8 mouse cellular contexts compared by ENCODE assay signal in the genomic region with DNA sequence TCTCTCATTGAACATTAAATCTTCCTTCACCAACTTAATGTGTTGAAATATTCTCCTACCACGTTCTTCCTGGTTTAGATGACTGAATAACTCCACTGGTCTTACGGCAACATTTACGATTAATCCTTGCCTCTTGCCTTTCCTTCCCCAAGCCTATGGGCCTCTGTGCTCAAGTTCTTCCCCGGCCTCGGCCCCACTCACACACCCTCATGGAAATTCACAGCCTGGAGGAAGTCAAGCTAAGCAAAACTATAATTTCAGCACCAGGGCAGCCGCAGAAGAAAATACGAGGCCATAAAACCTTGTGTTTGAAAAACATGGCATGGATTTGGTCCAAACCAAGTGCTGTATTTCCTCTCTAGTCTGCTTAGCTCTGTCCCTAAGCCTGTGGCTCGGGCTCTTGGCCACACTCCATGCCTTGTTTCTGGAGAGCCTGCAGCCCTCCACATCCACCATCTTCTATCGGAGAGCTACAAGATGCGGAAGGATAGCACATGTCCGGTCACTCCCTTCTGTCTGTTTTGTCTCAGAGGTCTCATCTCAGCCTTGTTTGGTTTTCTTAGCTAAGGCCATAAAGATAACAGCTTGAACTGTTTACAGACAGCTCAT.
DNase-seq lines count a peak whose midpoint lies in the region; ATAC-seq and TF ChIP-seq lines count a peak whose summit lies in the region.
"Had no signal": no experiment of that assay in that cellular context is flagged by ENCODE, and none has a peak within 500 bp of the region (broad histone marks: within the 10 kb centered on the region; RNA-seq: fewer than 3 reads in every experiment).

No protein-coding gene starts in this region.

- no peak overlapping the region for H3K4me2 ChIP-seq in lung, postnatal 0 days (replicated peaks; ENCODE audit: low read depth, low read length)
- no peak overlapping the region for H3K4me2 ChIP-seq in midbrain, embryonic 16.5 days (ENCODE audit: low read length)

- DNase-seq in right cerebral cortex, postnatal 4 days: peak; percentile 8
- no peak for DNase-seq in right cerebral cortex, adult 18-20 months
- DNase-seq in kidney, postnatal 10 days: peak; percentile 73
- DNase-seq in lung, postnatal 0 days (ENCODE audit: low spot score): no peak
- DNase-seq in cerebellum, adult 11 months: no peak
- no peak for DNase-seq in spleen, adult 12 weeks (ENCODE audit: low spot score)
- DNase-seq: cerebellum, postnatal 25 days had no signal

- H3K27ac ChIP-seq in lung, postnatal 0 days (ENCODE audit: low read length): no peak overlapping the region
- no peak overlapping the region for H3K27ac ChIP-seq in midbrain, embryonic 16.5 days (ENCODE audit: low read length)

- no peaks in the 10 kb centered on the region for H3K9me3 ChIP-seq in lung, postnatal 0 days (ENCODE audit: low read length)
- H3K9me3 ChIP-seq in midbrain, embryonic 16.5 days (replicated peaks; ENCODE audit: control insufficient read depth, low read length, poor library complexity, severe bottlenecking): no peaks in the 10 kb centered on the region

- WGBS in lung, postnatal 0 days: 64% methylated on average over 11 of the region's 11 CpGs
- WGBS in midbrain, embryonic 16.5 days: 92% methylated on average over 11 of the region's 11 CpGs

- TF ChIP-seq EP300 in lung, postnatal 0 days (IDR thresholded peaks at IDR 0.05): no peak

- peaks cover 29% of the 10 kb centered on the region for H3K36me3 ChIP-seq in lung, postnatal 0 days (ENCODE audit: insufficient read depth, low read length)
- H3K36me3 ChIP-seq in midbrain, embryonic 16.5 days (ENCODE audit: control insufficient read depth, insufficient read depth, low read length): no peaks in the 10 kb centered on the region

- ATAC-seq in lung, postnatal 0 days: 0 out of 2 replicates have a peak, but pooled peaks have one; percentile 4
- no peak for ATAC-seq in midbrain, embryonic 16.5 days

- H3K27me3 ChIP-seq in lung, postnatal 0 days (replicated peaks; ENCODE audit: insufficient read depth, low read length): no peaks in the 10 kb centered on the region
- no peaks in the 10 kb centered on the region for H3K27me3 ChIP-seq in midbrain, embryonic 16.5 days (ENCODE audit: control insufficient read depth, insufficient read depth, low read depth, low read length)

- H3K9ac ChIP-seq in lung, postnatal 0 days (replicated peaks; ENCODE audit: low read depth): no peak overlapping the region
- H3K9ac ChIP-seq in midbrain, embryonic 16.5 days (ENCODE audit: low read depth, low read length): no peak overlapping the region

- TF ChIP-seq CTCF in lung, postnatal 0 days (IDR thresholded peaks at IDR 0.05): no peak

- H3K4me1 ChIP-seq in lung, postnatal 0 days (ENCODE audit: insufficient read depth, low read depth, low read length): no peaks in the 10 kb centered on the region
- no peaks in the 10 kb centered on the region for H3K4me1 ChIP-seq in midbrain, embryonic 16.5 days (ENCODE audit: control insufficient read depth, insufficient read depth, low read length)

- H3K4me3 ChIP-seq in lung, postnatal 0 days (ENCODE audit: low read depth, low read length): no peak overlapping the region
- no peak overlapping the region for H3K4me3 ChIP-seq in midbrain, embryonic 16.5 days (ENCODE audit: low read depth, low read length)

Comparison
In these comparisons a context has a peak if more than half of its experiments do, and no peak if none do; other contexts are left out.
1. DNase-seq: peak in right cerebral cortex, postnatal 4 days (single experiment) and kidney, postnatal 10 days (single experiment); none in right cerebral cortex, adult 18-20 months (single experiment), lung, postnatal 0 days (single experiment), cerebellum, adult 11 months (single experiment) and spleen, adult 12 weeks (single experiment).